Mouse (Mus musculus) cortical plate, adult 2 months (tissue): ENCODE measurements at regions not wholly inside any gene's neighbourhood (a gene's known extent, or its start where the extent isn't known, plus 50 kb on each side); places are given as distances from the start of the nearest gene placed in this dataset.

Source experiments
- CTCF ChIP-seq: fragments of 200-500 bp; IDR thresholded peaks from 2 replicates; pipeline ENCODE4 v1.5.1; 2011; ENCODE audit warnings: mild to moderate bottlenecking, control low read depth, low read length; ENCODE audit not compliant: insufficient read depth; ENCODE audit errors: extremely low read depth
- POLR2A ChIP-seq: fragments of 200-500 bp; IDR thresholded peaks from 2 replicates; pipeline ENCODE4 v1.6.1; 2011; ENCODE audit warnings: mild to moderate bottlenecking, low read length, control low read depth; ENCODE audit not compliant: insufficient read depth; ENCODE audit errors: extremely low read depth

- TF ChIP-seq CTCF (no peak), POLR2A (no peak)
Observed at GRCm38 (mm10) chr7:40052255-40052654, 534.7 kb downstream of the Zfp619 start.
